Mouse (Mus musculus): ENCODE measurements around the gene Lkaaear1. TPM values are rescaled to one million over a fixed set of nuclear protein-coding genes. Genes with fewer than 3 reads are reported as not detected.

Lkaaear1 gene
- not detected for polyA plus RNA-seq (2014; fragmentation: Illumina TruSeq; extraction: RNeasy Lipid Tissue Mini Kit (QIAGEN cat#74804); ENCODE audit: low read depth, low replicate concordance)

GRCm38 (mm10) chr2:181698241-181698640 lies at the start of gene Lkaaear1:
Gene Lkaaear1 (minus strand): TSS chr2:181698442.

GRCm38 (mm10) chr2:181714903-181715326 lies 16.7 kb upstream of the Lkaaear1 start, which contains the start of gene Oprl1:
Gene Oprl1 (plus strand): TSS chr2:181715016.

GRCm38 (mm10) chr2:181693339-181694280 lies 4.6 kb downstream of the Lkaaear1 start, which contains the start of gene Rgs19:
Gene Rgs19 (minus strand): TSS chr2:181693977.

GRCm38 (mm10) chr2:181679951-181680715 lies 18.1 kb downstream of the Lkaaear1 start, which contains the start of gene Tcea2:
Gene Tcea2 (plus strand): TSS chr2:181680310.

GRCm38 (mm10) chr2:181671326-181671725 lies 26.9 kb downstream of the Lkaaear1 start, which contains the start of gene Sox18:
Gene Sox18 (minus strand): TSS chr2:181671640.

GRCm38 (mm10) chr2:181656734-181657133 lies 41.5 kb downstream of the Lkaaear1 start, which contains the start of gene Gm29797:
Gene Gm29797 (plus strand): TSS chr2:181657034.

Other genes starting within 250 kb of the Lkaaear1 start
- 2.7 TPM for gene Zbtb46, start 239.0 kb downstream of the Lkaaear1 start, polyA plus RNA-seq (2014; fragmentation: Illumina TruSeq; extraction: RNeasy Lipid Tissue Mini Kit (QIAGEN cat#74804); ENCODE audit: low read depth, low replicate concordance)
- gene Abhd16b, start 205.2 kb downstream of the Lkaaear1 start, polyA plus RNA-seq (2014; fragmentation: Illumina TruSeq; extraction: RNeasy Lipid Tissue Mini Kit (QIAGEN cat#74804); ENCODE audit: low read depth, low replicate concordance), result not detected
- 17.1 TPM for gene Tpd52l2, start 201.3 kb downstream of the Lkaaear1 start, polyA plus RNA-seq (2014; fragmentation: Illumina TruSeq; extraction: RNeasy Lipid Tissue Mini Kit (QIAGEN cat#74804); ENCODE audit: low read depth, low replicate concordance)
- 19.5 TPM for gene Dnajc5, start 178.0 kb downstream of the Lkaaear1 start, polyA plus RNA-seq (2014; fragmentation: Illumina TruSeq; extraction: RNeasy Lipid Tissue Mini Kit (QIAGEN cat#74804); ENCODE audit: low read depth, low replicate concordance)
- 17.9 TPM for gene Uckl1, start 113.5 kb downstream of the Lkaaear1 start, polyA plus RNA-seq (2014; fragmentation: Illumina TruSeq; extraction: RNeasy Lipid Tissue Mini Kit (QIAGEN cat#74804); ENCODE audit: low read depth, low replicate concordance)
- gene Prpf6, start 106.6 kb downstream of the Lkaaear1 start, polyA plus RNA-seq (2014; fragmentation: Illumina TruSeq; extraction: RNeasy Lipid Tissue Mini Kit (QIAGEN cat#74804); ENCODE audit: low read depth, low replicate concordance), result 14.8 TPM
- 4.4 TPM for gene Zfp512b, start 105.6 kb downstream of the Lkaaear1 start, polyA plus RNA-seq (2014; fragmentation: Illumina TruSeq; extraction: RNeasy Lipid Tissue Mini Kit (QIAGEN cat#74804); ENCODE audit: low read depth, low replicate concordance)
- 0.77 TPM for gene Samd10, start 99.2 kb downstream of the Lkaaear1 start, polyA plus RNA-seq (2014; fragmentation: Illumina TruSeq; extraction: RNeasy Lipid Tissue Mini Kit (QIAGEN cat#74804); ENCODE audit: low read depth, low replicate concordance)
- not detected for gene Gm29797, start 41.4 kb downstream of the Lkaaear1 start, polyA plus RNA-seq (2014; fragmentation: Illumina TruSeq; extraction: RNeasy Lipid Tissue Mini Kit (QIAGEN cat#74804); ENCODE audit: low read depth, low replicate concordance)
- gene Sox18, start 26.8 kb downstream of the Lkaaear1 start, polyA plus RNA-seq (2014; fragmentation: Illumina TruSeq; extraction: RNeasy Lipid Tissue Mini Kit (QIAGEN cat#74804); ENCODE audit: low read depth, low replicate concordance), result not detected
- 1.4 TPM for gene Tcea2, start 18.1 kb downstream of the Lkaaear1 start, polyA plus RNA-seq (2014; fragmentation: Illumina TruSeq; extraction: RNeasy Lipid Tissue Mini Kit (QIAGEN cat#74804); ENCODE audit: low read depth, low replicate concordance)
- gene Rgs19, start 4.5 kb downstream of the Lkaaear1 start, polyA plus RNA-seq (2014; fragmentation: Illumina TruSeq; extraction: RNeasy Lipid Tissue Mini Kit (QIAGEN cat#74804); ENCODE audit: low read depth, low replicate concordance), result 1.7 TPM
- not detected for gene Oprl1, start 16.6 kb upstream of the Lkaaear1 start, polyA plus RNA-seq (2014; fragmentation: Illumina TruSeq; extraction: RNeasy Lipid Tissue Mini Kit (QIAGEN cat#74804); ENCODE audit: low read depth, low replicate concordance)
- not detected for gene Myt1, start 64.9 kb upstream of the Lkaaear1 start, polyA plus RNA-seq (2014; fragmentation: Illumina TruSeq; extraction: RNeasy Lipid Tissue Mini Kit (QIAGEN cat#74804); ENCODE audit: low read depth, low replicate concordance)
- gene Pcmtd2, start 139.4 kb upstream of the Lkaaear1 start, polyA plus RNA-seq (2014; fragmentation: Illumina TruSeq; extraction: RNeasy Lipid Tissue Mini Kit (QIAGEN cat#74804); ENCODE audit: low read depth, low replicate concordance), result 59.3 TPM
- gene Polr3k, start 165.9 kb upstream of the Lkaaear1 start, polyA plus RNA-seq (2014; fragmentation: Illumina TruSeq; extraction: RNeasy Lipid Tissue Mini Kit (QIAGEN cat#74804); ENCODE audit: low read depth, low replicate concordance), result 24.3 TPM

Measured in liver, adult 10 weeks (tissue).